Mouse (Mus musculus): Measurements from ENCODE around the gene Rbfox2. TPM values are rescaled to one million over a fixed set of nuclear protein-coding genes. Genes with fewer than 3 reads are reported as not detected.

Rbfox2 gene
- polyA plus RNA-seq, 2 experiments = 94.7 to 189 TPM

DNA sequence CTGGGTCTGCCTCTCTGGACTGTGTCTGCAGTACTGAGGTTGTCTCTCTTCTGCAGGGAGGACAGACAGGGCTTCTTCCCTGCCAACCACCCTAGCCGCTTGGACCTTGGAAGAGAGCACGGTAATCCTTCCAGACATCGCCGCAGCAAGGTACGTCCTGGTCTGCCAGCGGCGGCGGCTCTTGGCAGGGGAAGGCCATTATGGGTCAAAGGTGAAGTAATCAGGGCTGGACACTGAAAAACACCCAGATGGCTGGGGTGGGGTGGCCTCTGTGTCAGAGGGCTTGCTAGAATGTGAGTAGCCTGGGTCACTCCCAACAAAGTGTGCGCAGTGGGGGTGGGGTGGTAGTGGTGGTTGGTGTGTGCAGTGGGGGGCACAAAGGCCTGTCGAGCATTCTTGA is 261.2 kb downstream of the Rbfox2 start:
- Histone ChIP-seq H3K9ac (ENCODE audit: low read depth, low read length, severe bottlenecking) (no peak overlapping the region), H3K27ac (replicated peaks; ENCODE audit: low read depth, low read length) (no peak overlapping the region), H3K9me3 (ENCODE audit: control insufficient read depth, low read length) (no peaks in the 10 kb centered on the region), H3K27me3 (ENCODE audit: control insufficient read depth, insufficient read depth, low read length) (no peaks in the 10 kb centered on the region), H3K4me1 (ENCODE audit: control insufficient read depth, insufficient read depth, low read length) (no peaks in the 10 kb centered on the region; the same call in 1 of the 2 replicates), H3K4me2 (replicated peaks; ENCODE audit: low read depth, low read length, severe bottlenecking) (no peak overlapping the region), H3K4me3 (replicated peaks; ENCODE audit: low read length) (no peak overlapping the region), H3K36me3 (ENCODE audit: control insufficient read depth, insufficient read depth, low read length) (no peaks in the 10 kb centered on the region)
- 34% methylated on average over 10 of the region's 10 CpGs for WGBS
- DNase-seq (ENCODE audit: low spot score) = no peak
- ATAC-seq (ENCODE audit: low FRiP score, low read depth) = no peak
- no peak for TF ChIP-seq POLR2A (IDR thresholded peaks at IDR 0.05; ENCODE audit: borderline replicate concordance, extremely low read depth, insufficient read depth, insufficient read length)

- no peaks in the 10 kb centered on the region for H3K27me3 ChIP-seq (ENCODE audit: control insufficient read depth, insufficient read depth, low read length)
- H3K9ac ChIP-seq (ENCODE audit: low read depth, low read length, severe bottlenecking) = no peak within 1 kb of the TSS
- no peak within 1 kb of the TSS for H3K27ac ChIP-seq (replicated peaks; ENCODE audit: low read depth, low read length)
- no peak within 1 kb of the TSS for H3K4me2 ChIP-seq (replicated peaks; ENCODE audit: low read depth, low read length, severe bottlenecking)
- DNase-seq (ENCODE audit: low spot score) (no peak), ATAC-seq (ENCODE audit: low FRiP score, low read depth) (no peak)
- WGBS = 83% methylated on average over 12 of the region's 12 CpGs
- no peak for TF ChIP-seq POLR2A (IDR thresholded peaks at IDR 0.05; ENCODE audit: borderline replicate concordance, extremely low read depth, insufficient read depth, insufficient read length)
- no peaks in the 10 kb centered on the region for H3K36me3 ChIP-seq (ENCODE audit: control insufficient read depth, insufficient read depth, low read length)
- H3K9me3 ChIP-seq (ENCODE audit: control insufficient read depth, low read length) = no peaks in the 10 kb centered on the region
- peaks cover 7% of the 10 kb centered on the region for H3K4me1 ChIP-seq (ENCODE audit: control insufficient read depth, insufficient read depth, low read length)
- H3K4me3 ChIP-seq (replicated peaks; ENCODE audit: low read length) = no peak within 1 kb of the TSS
Measured at GRCm38 (mm10) chr15:77044597-77045320, 262.0 kb downstream of the Rbfox2 start, which contains the start of gene Apol6. Gene Apol6 (plus strand): TSS chr15:77044729.

GRCm38 (mm10) chr15:77040784-77041183 is 266.0 kb downstream of the Rbfox2 start:
- 84% methylated on average over 3 of the region's 3 CpGs for WGBS
- no peak overlapping the region for H3K4me2 ChIP-seq (replicated peaks; ENCODE audit: low read depth, low read length, severe bottlenecking)

DNA sequence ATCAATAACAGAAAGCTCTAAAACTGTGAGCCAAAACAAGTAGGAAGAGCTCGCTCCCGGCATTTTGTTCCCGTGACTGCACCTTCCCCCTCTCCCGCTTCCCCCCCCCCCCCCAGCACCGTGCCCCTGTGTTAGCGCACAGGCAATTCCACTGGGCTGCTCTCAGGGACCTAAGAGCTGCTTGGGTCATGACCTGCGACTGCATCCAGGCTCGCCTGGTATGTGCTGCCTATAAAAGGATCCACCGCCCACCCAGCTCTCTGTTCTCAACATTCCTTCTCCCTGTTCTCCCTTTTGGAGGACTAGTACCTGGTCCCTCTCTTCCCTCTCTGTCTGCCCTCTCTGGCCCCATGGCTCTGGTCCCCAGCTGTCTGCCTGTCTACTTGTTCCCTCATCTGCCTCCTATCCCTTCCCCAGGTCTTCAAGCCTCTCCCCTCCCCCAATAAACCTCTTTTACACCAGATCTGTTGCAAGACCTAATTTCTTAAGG is 267.5 kb downstream of the Rbfox2 start:
- no peak overlapping the region for H3K4me3 ChIP-seq (replicated peaks; ENCODE audit: low read length)
- WGBS = 58% methylated on average over 8 of the region's 9 CpGs
- peaks cover 48% of the 10 kb centered on the region for H3K4me1 ChIP-seq (ENCODE audit: control insufficient read depth, insufficient read depth, low read length)
- no peak overlapping the region for H3K4me2 ChIP-seq (replicated peaks; ENCODE audit: low read depth, low read length, severe bottlenecking)
- H3K27me3 ChIP-seq (ENCODE audit: control insufficient read depth, insufficient read depth, low read length) = no peaks in the 10 kb centered on the region
- DNase-seq (ENCODE audit: low spot score) (no peak), ATAC-seq (ENCODE audit: low FRiP score, low read depth) (no peak)
- H3K9ac ChIP-seq (ENCODE audit: low read depth, low read length, severe bottlenecking) = no peak overlapping the region
- no peaks in the 10 kb centered on the region for H3K9me3 ChIP-seq (ENCODE audit: control insufficient read depth, low read length)
- no peak for TF ChIP-seq POLR2A (IDR thresholded peaks at IDR 0.05; ENCODE audit: borderline replicate concordance, extremely low read depth, insufficient read depth, insufficient read length)
- H3K27ac ChIP-seq (replicated peaks; ENCODE audit: low read depth, low read length) = no peak overlapping the region
- H3K36me3 ChIP-seq (ENCODE audit: control insufficient read depth, insufficient read depth, low read length) = no peaks in the 10 kb centered on the region

More at GRCm38 (mm10) chr15:77040784-77041183, 266.0 kb downstream of the Rbfox2 start:
- no peak for TF ChIP-seq POLR2A (IDR thresholded peaks at IDR 0.05; ENCODE audit: borderline replicate concordance, extremely low read depth, insufficient read depth, insufficient read length)
- no peak overlapping the region for H3K9ac ChIP-seq (ENCODE audit: low read depth, low read length, severe bottlenecking)
- H3K27me3 ChIP-seq (ENCODE audit: control insufficient read depth, insufficient read depth, low read length) = no peaks in the 10 kb centered on the region
- H3K36me3 ChIP-seq (ENCODE audit: control insufficient read depth, insufficient read depth, low read length) = no peaks in the 10 kb centered on the region
- no peak for ATAC-seq (ENCODE audit: low FRiP score, low read depth)
- no peaks in the 10 kb centered on the region for H3K9me3 ChIP-seq (ENCODE audit: control insufficient read depth, low read length)
- DNase-seq (ENCODE audit: low spot score) = no peak
- H3K4me1 ChIP-seq (ENCODE audit: control insufficient read depth, insufficient read depth, low read length) = peaks cover 41% of the 10 kb centered on the region
- no peak overlapping the region for H3K27ac ChIP-seq (replicated peaks; ENCODE audit: low read depth, low read length)
- no peak overlapping the region for H3K4me3 ChIP-seq (replicated peaks; ENCODE audit: low read length)

DNA sequence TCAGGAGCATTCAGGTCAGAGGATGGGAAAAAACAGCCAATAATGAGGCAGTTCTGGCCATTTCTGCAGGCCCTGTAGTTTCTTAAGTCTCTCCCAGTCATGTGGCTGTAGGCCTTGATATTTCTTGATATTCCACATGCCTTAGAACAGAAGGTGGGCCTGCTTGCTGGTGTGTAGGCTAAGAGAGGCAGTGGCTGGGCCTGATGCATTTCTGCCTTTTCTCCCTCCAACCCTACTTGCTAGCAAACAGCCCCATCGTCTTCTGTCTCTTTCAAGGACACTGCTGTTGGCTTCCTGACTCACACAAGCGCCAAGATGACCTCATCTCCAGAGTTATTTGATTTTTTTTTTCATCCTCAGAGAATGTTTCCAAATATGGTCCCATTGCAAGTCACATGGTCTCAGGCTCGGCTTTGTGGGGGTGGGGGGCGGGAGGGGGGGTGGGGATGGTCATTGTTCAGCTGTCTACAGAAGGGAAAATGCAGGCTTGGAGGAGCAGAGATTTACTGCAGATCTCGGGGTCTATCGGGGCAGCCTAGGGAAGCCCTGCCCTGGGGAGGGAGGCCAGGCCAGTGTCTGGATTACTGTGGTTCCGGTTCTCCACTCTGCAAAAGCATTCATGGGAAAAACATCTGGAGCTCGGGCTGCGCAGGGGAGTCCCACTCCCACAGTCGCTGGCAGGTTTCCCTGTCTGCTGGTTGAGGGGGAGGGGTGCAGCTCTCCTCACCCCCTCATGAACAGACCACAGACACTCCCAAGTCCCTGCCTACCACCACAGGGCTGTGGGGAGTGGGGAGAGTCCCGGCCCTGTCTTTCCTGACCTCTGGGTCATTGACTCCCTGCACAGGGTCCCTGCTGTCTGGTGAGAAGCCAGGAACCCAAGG is 269.3 kb downstream of the Rbfox2 start:
- Histone ChIP-seq H3K9ac (ENCODE audit: low read depth, low read length, severe bottlenecking) (peak overlapping the region; percentile 22; the same call in 1 of the 2 replicates), H3K4me2 (replicated peaks; ENCODE audit: low read depth, low read length, severe bottlenecking) (peak overlapping the region; percentile 28), H3K36me3 (ENCODE audit: control insufficient read depth, insufficient read depth, low read length) (no peaks in the 10 kb centered on the region), H3K27ac (replicated peaks; ENCODE audit: low read depth, low read length) (peak overlapping the region; percentile 96), H3K4me3 (replicated peaks; ENCODE audit: low read length) (no peak overlapping the region), H3K9me3 (ENCODE audit: control insufficient read depth, low read length) (no peaks in the 10 kb centered on the region), H3K4me1 (ENCODE audit: control insufficient read depth, insufficient read depth, low read length) (peaks cover 48% of the 10 kb centered on the region), H3K27me3 (ENCODE audit: control insufficient read depth, insufficient read depth, low read length) (no peaks in the 10 kb centered on the region)
- 12% methylated on average over 11 of the region's 11 CpGs for WGBS
- TF ChIP-seq POLR2A (IDR thresholded peaks at IDR 0.05; ENCODE audit: borderline replicate concordance, extremely low read depth, insufficient read depth, insufficient read length) = no peak
- DNase-seq (ENCODE audit: low spot score) = peak; percentile 96
- peak; percentile 91 for ATAC-seq (ENCODE audit: low FRiP score, low read depth)
